Mouse (Mus musculus): ENCODE results near the gene Ank3. TPM values are rescaled to one million over a fixed set of nuclear protein-coding genes. Genes with fewer than 3 reads are reported as not detected.

Gene Ank3
- total RNA-seq, 2 experiments from 2014 or later, result 84.5 to 114 TPM

- intact Hi-C loops (cut with DNase I), result no loop called here
- DNase-seq, result no peak
These were observed 67.6 kb downstream of the Ank3 start for GRCm38 (mm10) chr10:69466201-69466585.

GRCm38 (mm10) chr10:69466586-69466985 is 68.0 kb downstream of the Ank3 start:
- intact Hi-C loops (cut with DNase I), result no loop called here
- DNase-seq, result no peak

GRCm38 (mm10) chr10:69467182-69467581 is 68.6 kb downstream of the Ank3 start:
- DNase-seq, result no peak
- intact Hi-C loops (cut with DNase I), result no loop called here

- intact Hi-C loops (cut with DNase I), result no loop called here
- DNase-seq, result no peak
These were observed 73.3 kb downstream of the Ank3 start for GRCm38 (mm10) chr10:69471841-69472240.

GRCm38 (mm10) chr10:69476871-69477270 is 78.3 kb downstream of the Ank3 start:
- intact Hi-C loops (cut with DNase I), result no loop called here
- DNase-seq, result no peak

- intact Hi-C loops (cut with DNase I), result no loop called here
- no peak for DNase-seq
These were observed 79.1 kb downstream of the Ank3 start for GRCm38 (mm10) chr10:69477656-69478055.

- intact Hi-C loops (cut with DNase I), result no loop called here
These were observed 80.3 kb downstream of the Ank3 start for GRCm38 (mm10) chr10:69478831-69479230.

GRCm38 (mm10) chr10:69485191-69485786 is 86.7 kb downstream of the Ank3 start:
- DNase-seq, result no peak
- intact Hi-C loops (cut with DNase I), result no loop called here

More at GRCm38 (mm10) chr10:69478831-69479230, 80.3 kb downstream of the Ank3 start:
- no peak for DNase-seq

- DNase-seq, result no peak
- intact Hi-C loops (cut with DNase I), result no loop called here
These were observed 91.6 kb downstream of the Ank3 start for GRCm38 (mm10) chr10:69490182-69490581.

- intact Hi-C loops (cut with DNase I), result no loop called here
- no peak for DNase-seq
These were observed 93.4 kb downstream of the Ank3 start for GRCm38 (mm10) chr10:69491975-69492374.

GRCm38 (mm10) chr10:69497382-69497781 is 98.8 kb downstream of the Ank3 start:
- intact Hi-C loops (cut with DNase I), result no loop called here
- DNase-seq, result no peak

- DNase-seq, result no peak
- intact Hi-C loops (cut with DNase I), result no loop called here
These were observed 101.7 kb downstream of the Ank3 start for GRCm38 (mm10) chr10:69500171-69500860.

GRCm38 (mm10) chr10:69503791-69504190 is 105.2 kb downstream of the Ank3 start:
- no peak for DNase-seq
- intact Hi-C loops (cut with DNase I), result no loop called here

GRCm38 (mm10) chr10:69507719-69508118 is 109.1 kb downstream of the Ank3 start:
- DNase-seq, result no peak
- intact Hi-C loops (cut with DNase I), result no loop called here

GRCm38 (mm10) chr10:69510392-69510791 is 111.8 kb downstream of the Ank3 start:
- DNase-seq, result no peak
- intact Hi-C loops (cut with DNase I), result no loop called here

GRCm38 (mm10) chr10:69511234-69511633 is 112.7 kb downstream of the Ank3 start:
- DNase-seq, result no peak
- intact Hi-C loops (cut with DNase I), result no loop called here

- no peak for DNase-seq
- intact Hi-C loops (cut with DNase I), result no loop called here
These were observed 123.4 kb downstream of the Ank3 start for GRCm38 (mm10) chr10:69521977-69522376.

- no peak for DNase-seq
- intact Hi-C loops (cut with DNase I), result no loop called here
These were observed 124.6 kb downstream of the Ank3 start for GRCm38 (mm10) chr10:69523202-69523601.

GRCm38 (mm10) chr10:69527318-69527717 is 128.7 kb downstream of the Ank3 start:
- intact Hi-C loops (cut with DNase I), result no loop called here
- no peak for DNase-seq

- intact Hi-C loops (cut with DNase I), result no loop called here
- no peak for DNase-seq
These were observed 130.2 kb downstream of the Ank3 start for GRCm38 (mm10) chr10:69528746-69529145.

- no peak for DNase-seq
- intact Hi-C loops (cut with DNase I), result loop anchor here (5.0 kb wide), 2 partner anchors 78 to 122 kb away; no protein-coding TSS in a partner anchor
These were observed 131.8 kb downstream of the Ank3 start for GRCm38 (mm10) chr10:69530326-69530725.

GRCm38 (mm10) chr10:69531569-69531968 is 133.0 kb downstream of the Ank3 start:
- intact Hi-C loops (cut with DNase I), result loop anchor here (5.0 kb wide), 2 partner anchors 79 to 121 kb away; no protein-coding TSS in a partner anchor
- no peak for DNase-seq
